Mouse (Mus musculus) myocyte (in vitro differentiated cells): ENCODE measurements at regions not wholly inside any gene's neighbourhood (a gene's known extent, or its start where the extent isn't known, plus 50 kb on each side); places are given as distances from the start of the nearest gene placed in this dataset.

Experiments
- E2F4 ChIP-seq: IDR thresholded peaks from one replicate; pipeline ENCODE4 v1.6.1; 2011; ENCODE audit warnings: mild to moderate bottlenecking, control low read depth, moderate library complexity; ENCODE audit not compliant: insufficient read depth
- MYOD1 ChIP-seq, 3 experiments: IDR thresholded peaks; one replicate each; pipeline ENCODE4 v1.6.1; 2011; ENCODE audit warnings: control low read depth in 2 of 3, low read depth in 2 of 3, mild to moderate bottlenecking in 2 of 3, moderate library complexity in 1 of 3; ENCODE audit not compliant: insufficient read length in 2 of 3, control insufficient read depth in 1 of 3
- POLR2A ChIP-seq: IDR thresholded peaks from one replicate; pipeline ENCODE4 v1.6.1; 2011; ENCODE audit warnings: low read depth, mild to moderate bottlenecking, control low read depth, moderate library complexity; ENCODE audit not compliant: insufficient read length
- TCF3 ChIP-seq: IDR thresholded peaks from one replicate; pipeline ENCODE4 v1.6.1; 2011; ENCODE audit warnings: low read depth, control low read depth; ENCODE audit not compliant: insufficient read length

GRCm38 (mm10) chr2:133125212-133125801 is 179.6 kb upstream of the Fermt1 start:
- TF ChIP-seq POLR2A: no peak
- no peak for TF ChIP-seq E2F4
- no peak for TF ChIP-seq MYOD1 (IDR thresholded peaks at IDR 0.05; ENCODE audit: control insufficient read depth in 1 of 3, insufficient read length in 2 of 3, low read depth in 2 of 3)
- no peak for TF ChIP-seq TCF3
